ENCODE assay signal across 16 mouse cellular contexts in genomic region chr7:66970974-66971373, GRCm38 (mm10).
DNase-seq lines count a peak whose midpoint lies in the region; ATAC-seq lines count a peak whose summit lies in the region.
"Had no signal": no experiment of that assay in that cellular context is flagged by ENCODE, and none has a peak within 500 bp of the region (broad histone marks: within the 10 kb centered on the region; RNA-seq: fewer than 3 reads in every experiment).

No protein-coding gene starts in this region.

- ATAC-seq in kidney, embryonic 15.5 days (replicated peaks; ENCODE audit: low FRiP score), result 0 out of 2 replicates have a peak, but pooled peaks have one; percentile 16
- no peak for ATAC-seq in embryonic facial prominence, embryonic 14.5 days (ENCODE audit: low read depth)
- ATAC-seq in limb, embryonic 12.5 days (ENCODE audit: insufficient number of reproducible peaks, insufficient read depth, low FRiP score, low TSS enrichment, low read depth), result peak; percentile 77; the same call in 1 of the 2 replicates
- ATAC-seq in midbrain, embryonic 11.5 days (ENCODE audit: low FRiP score), result no peak
- ATAC-seq: forebrain, embryonic 15.5 days; hindbrain, postnatal 0 days had no signal

- H3K27ac ChIP-seq in kidney, embryonic 15.5 days, result no peak overlapping the region
- 0 out of 2 replicates have a peak overlapping the region, but pooled peaks have one; percentile 17 for H3K27ac ChIP-seq in embryonic facial prominence, embryonic 14.5 days (replicated peaks; ENCODE audit: low read depth, low read length)
- peak overlapping the region; percentile 80 for H3K27ac ChIP-seq in limb, embryonic 12.5 days
- no peak overlapping the region for H3K27ac ChIP-seq in midbrain, embryonic 11.5 days (ENCODE audit: low read depth, low read length)
- H3K27ac ChIP-seq: forebrain, embryonic 15.5 days; hindbrain, embryonic 12.5 days; hindbrain, postnatal 0 days had no signal

- H3K36me3 ChIP-seq in kidney, embryonic 15.5 days, result no peaks in the 10 kb centered on the region
- H3K36me3 ChIP-seq in embryonic facial prominence, embryonic 14.5 days (ENCODE audit: control insufficient read depth, insufficient read depth, low read length), result no peaks in the 10 kb centered on the region
- no peaks in the 10 kb centered on the region for H3K36me3 ChIP-seq in limb, embryonic 12.5 days
- H3K36me3 ChIP-seq in midbrain, embryonic 11.5 days (ENCODE audit: control insufficient read depth, insufficient read depth, low read length), result no peaks in the 10 kb centered on the region
- H3K36me3 ChIP-seq: forebrain, embryonic 15.5 days; hindbrain, embryonic 12.5 days had no signal

- no peak overlapping the region for H3K4me2 ChIP-seq in kidney, embryonic 15.5 days
- H3K4me2 ChIP-seq in embryonic facial prominence, embryonic 14.5 days (ENCODE audit: low read depth, low read length), result no peak overlapping the region
- H3K4me2 ChIP-seq in limb, embryonic 12.5 days, result no peak overlapping the region
- no peak overlapping the region for H3K4me2 ChIP-seq in midbrain, embryonic 11.5 days
- H3K4me2 ChIP-seq: forebrain, embryonic 15.5 days; hindbrain, embryonic 12.5 days had no signal

- no peaks in the 10 kb centered on the region for H3K9me3 ChIP-seq in kidney, embryonic 15.5 days (replicated peaks)
- H3K9me3 ChIP-seq in embryonic facial prominence, embryonic 14.5 days (ENCODE audit: control insufficient read depth, low read length), result no peaks in the 10 kb centered on the region
- H3K9me3 ChIP-seq in limb, embryonic 12.5 days, result no peaks in the 10 kb centered on the region
- no peaks in the 10 kb centered on the region for H3K9me3 ChIP-seq in midbrain, embryonic 11.5 days (ENCODE audit: control insufficient read depth, low read length)
- H3K9me3 ChIP-seq: forebrain, embryonic 15.5 days; hindbrain, embryonic 12.5 days had no signal

- 24% methylated on average over 2 of the region's 2 CpGs for WGBS in kidney, embryonic 15.5 days
- 51% methylated on average over 2 of the region's 2 CpGs for WGBS in embryonic facial prominence, embryonic 14.5 days
- WGBS in limb, embryonic 12.5 days, result 39% methylated on average over 2 of the region's 2 CpGs
- WGBS in midbrain, embryonic 11.5 days, result 82% methylated on average over 2 of the region's 2 CpGs

- no peak overlapping the region for H3K9ac ChIP-seq in kidney, embryonic 15.5 days
- H3K9ac ChIP-seq in embryonic facial prominence, embryonic 14.5 days (ENCODE audit: low read depth, low read length), result no peak overlapping the region
- H3K9ac ChIP-seq in limb, embryonic 12.5 days (replicated peaks), result no peak overlapping the region
- no peak overlapping the region for H3K9ac ChIP-seq in midbrain, embryonic 11.5 days (ENCODE audit: low read length)
- H3K9ac ChIP-seq: forebrain, embryonic 15.5 days; hindbrain, embryonic 12.5 days had no signal

- H3K27me3 ChIP-seq in kidney, embryonic 15.5 days, result no peaks in the 10 kb centered on the region
- H3K27me3 ChIP-seq in embryonic facial prominence, embryonic 14.5 days (replicated peaks; ENCODE audit: control insufficient read depth, insufficient read depth, low read length), result no peaks in the 10 kb centered on the region
- H3K27me3 ChIP-seq in limb, embryonic 12.5 days, result no peaks in the 10 kb centered on the region
- no peaks in the 10 kb centered on the region for H3K27me3 ChIP-seq in midbrain, embryonic 11.5 days (ENCODE audit: control insufficient read depth, insufficient read depth, low read length)
- H3K27me3 ChIP-seq: forebrain, embryonic 15.5 days; hindbrain, embryonic 12.5 days had no signal

- H3K4me1 ChIP-seq in kidney, embryonic 15.5 days, result peaks cover 38% of the 10 kb centered on the region
- peaks cover 11% of the 10 kb centered on the region for H3K4me1 ChIP-seq in embryonic facial prominence, embryonic 14.5 days (ENCODE audit: control insufficient read depth, insufficient read depth, low read length)
- peaks cover 66% of the 10 kb centered on the region for H3K4me1 ChIP-seq in limb, embryonic 12.5 days (replicated peaks)
- peaks cover 2% of the 10 kb centered on the region; the same call in 1 of the 2 replicates for H3K4me1 ChIP-seq in midbrain, embryonic 11.5 days (ENCODE audit: control insufficient read depth, insufficient read depth, low read length)

- no peak overlapping the region for H3K4me3 ChIP-seq in kidney, embryonic 15.5 days (replicated peaks)
- H3K4me3 ChIP-seq in embryonic facial prominence, embryonic 14.5 days (ENCODE audit: low read depth, low read length), result no peak overlapping the region
- H3K4me3 ChIP-seq in limb, embryonic 12.5 days (replicated peaks), result no peak overlapping the region
- no peak overlapping the region for H3K4me3 ChIP-seq in midbrain, embryonic 11.5 days (ENCODE audit: low read depth, low read length)
- H3K4me3 ChIP-seq: forebrain, embryonic 15.5 days; hindbrain, embryonic 12.5 days had no signal

- DNase-seq in kidney, postnatal 25 days, result no peak
- DNase-seq in embryonic facial prominence, embryonic 14.5 days (ENCODE audit: low spot score), result no peak
- peak; percentile 50 for DNase-seq in forelimb bud, embryonic 11.5 days (ENCODE audit: low read depth, low spot score)
- no peak for DNase-seq in layer of hippocampus, adult 8-10 months (ENCODE audit: low spot score in 2 of 2)
- DNase-seq in midbrain, embryonic 11.5 days (ENCODE audit: low spot score, missing footprints), result no peak
- DNase-seq: adrenal gland, adult 8-10 months; cerebellum, adult 8-10 months; cerebellum, postnatal 25 days; gastrocnemius, postnatal 10 days; heart, postnatal 10 days; heart, postnatal 4 days had no signal

Comparison
In these comparisons a context has a peak if more than half of its experiments do, and no peak if none do; other contexts are left out.
1. ATAC-seq: peak in kidney, embryonic 15.5 days (single experiment) and limb, embryonic 12.5 days (single experiment); none in embryonic facial prominence, embryonic 14.5 days (single experiment) and midbrain, embryonic 11.5 days (single experiment).
2. H3K27ac ChIP-seq: peak in embryonic facial prominence, embryonic 14.5 days (single experiment) and limb, embryonic 12.5 days (single experiment); none in kidney, embryonic 15.5 days (single experiment) and midbrain, embryonic 11.5 days (single experiment).